Mouse (Mus musculus) liver, postnatal 0 days (tissue): ENCODE measurements around the gene Rbms1.

Experiments
- CTCF ChIP-seq: sonication (generic); IDR thresholded peaks from 2 replicates; pipeline ENCODE4 v1.5.1; 2016; ENCODE audit warnings: antibody characterized with exemption, low read depth
- EP300 ChIP-seq: IDR thresholded peaks from 2 replicates; pipeline ENCODE4 v1.6.1; 2016; ENCODE audit warnings: antibody characterized with exemption, low read depth, mild to moderate bottlenecking

DNA sequence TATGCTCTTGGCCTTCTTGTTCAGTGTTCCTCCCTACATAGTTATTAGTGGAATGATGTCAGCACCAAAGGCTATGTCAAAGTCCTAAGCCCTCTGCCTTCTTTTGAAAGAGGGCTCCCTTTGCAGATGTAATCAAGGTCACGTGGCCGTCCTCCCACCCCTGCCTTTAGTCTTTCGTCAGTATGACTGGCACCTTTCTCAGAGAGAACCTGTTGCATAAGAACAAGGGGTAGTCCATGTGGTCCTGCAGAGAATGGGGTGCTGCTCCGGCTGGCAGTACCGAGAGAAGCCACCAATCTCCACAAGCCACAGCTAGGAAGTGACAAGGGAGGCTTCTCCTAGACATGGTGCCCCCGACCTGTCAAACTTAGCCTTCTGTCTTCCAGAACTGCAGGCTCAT is 154.2 kb downstream of the Rbms1 start:
- TF ChIP-seq CTCF, result no peak
- TF ChIP-seq EP300, result no peak
